Mouse (Mus musculus) bone marrow macrophage, adult 2 months (primary cell): Measurements from ENCODE around the gene Runx1. TPM values are rescaled to one million over a fixed set of nuclear protein-coding genes. Genes with fewer than 3 reads are reported as not detected.

Experiments
- H3K27ac ChIP-seq: 2 replicates; pipeline ENCODE4 v1.5.1; 2012; ENCODE audit warnings: low read depth, low read length; ENCODE audit not compliant: insufficient read depth
- H3K4me1 ChIP-seq: 2 replicates; pipeline ENCODE4 v1.6.1; 2012; ENCODE audit warnings: low read length; ENCODE audit not compliant: control insufficient read depth, insufficient read depth
- H3K4me3 ChIP-seq: 2 replicates; pipeline ENCODE4 v1.5.1; 2012; ENCODE audit warnings: mild to moderate bottlenecking, low read length, moderate library complexity; ENCODE audit not compliant: insufficient read depth
- CTCF ChIP-seq: IDR thresholded peaks from 2 replicates; pipeline ENCODE4 v1.5.1; 2012; ENCODE audit warnings: low read depth, mild to moderate bottlenecking, low read length, moderate library complexity
- POLR2A ChIP-seq: IDR thresholded peaks from 2 replicates; pipeline ENCODE4 v1.6.1; 2012; ENCODE audit warnings: mild to moderate bottlenecking, low read depth, low read length, borderline replicate concordance
- polyA plus RNA-seq: library from polyadenylated mRNA; stranded (reverse); fragments of >200 nt; gene quantifications from 2 replicates; pipeline ENCODE4 v1.2.4, GENCODE M21; 2012; ENCODE audit not compliant: missing spikeins, insufficient read depth, insufficient read length

Gene Runx1
- polyA plus RNA-seq, 1 experiment = 103 TPM

- no peak overlapping the region for H3K27ac ChIP-seq
- peaks cover 14% of the 10 kb centered on the region for H3K4me1 ChIP-seq
- no peak overlapping the region for H3K4me3 ChIP-seq
- no peak for TF ChIP-seq CTCF
- TF ChIP-seq POLR2A = no peak
Observed at GRCm38 (mm10) chr16:92757564-92757963, 68.4 kb downstream of the Runx1 start.

- Histone ChIP-seq H3K4me3 (no peak overlapping the region), H3K27ac (no peak overlapping the region), H3K4me1 (no peaks in the 10 kb centered on the region)
- TF ChIP-seq CTCF = no peak
- no peak for TF ChIP-seq POLR2A
Observed at GRCm38 (mm10) chr16:92753944-92754343, 72.0 kb downstream of the Runx1 start.

DNA sequence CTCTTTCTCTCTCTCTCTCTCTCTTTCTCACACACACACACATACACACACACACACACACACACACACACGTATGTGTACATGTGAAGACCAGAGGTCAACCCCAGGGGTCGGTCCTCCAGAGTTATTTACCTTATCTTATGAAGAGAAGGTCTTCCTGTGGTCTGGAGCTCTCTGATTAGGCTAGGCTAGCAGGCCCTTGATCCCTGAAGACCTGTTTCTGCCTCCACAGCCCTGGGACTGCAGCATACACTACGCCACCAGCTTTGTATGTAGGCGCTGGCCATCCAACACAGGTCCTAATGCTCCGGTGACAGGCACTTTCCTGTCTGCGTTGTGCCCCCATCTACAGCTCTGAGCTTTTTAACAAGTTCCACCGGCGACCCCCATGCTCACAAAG, 72.8 kb downstream of the Runx1 start:
- H3K4me3 ChIP-seq = no peak overlapping the region
- H3K27ac ChIP-seq = no peak overlapping the region
- no peak for TF ChIP-seq POLR2A
- no peak for TF ChIP-seq CTCF
- H3K4me1 ChIP-seq = no peaks in the 10 kb centered on the region

- no peak for TF ChIP-seq CTCF
- no peak for TF ChIP-seq POLR2A
- H3K27ac ChIP-seq = no peak overlapping the region
- H3K4me3 ChIP-seq = no peak overlapping the region
- H3K4me1 ChIP-seq = no peaks in the 10 kb centered on the region
Observed at GRCm38 (mm10) chr16:92748272-92748671, 77.7 kb downstream of the Runx1 start.

DNA sequence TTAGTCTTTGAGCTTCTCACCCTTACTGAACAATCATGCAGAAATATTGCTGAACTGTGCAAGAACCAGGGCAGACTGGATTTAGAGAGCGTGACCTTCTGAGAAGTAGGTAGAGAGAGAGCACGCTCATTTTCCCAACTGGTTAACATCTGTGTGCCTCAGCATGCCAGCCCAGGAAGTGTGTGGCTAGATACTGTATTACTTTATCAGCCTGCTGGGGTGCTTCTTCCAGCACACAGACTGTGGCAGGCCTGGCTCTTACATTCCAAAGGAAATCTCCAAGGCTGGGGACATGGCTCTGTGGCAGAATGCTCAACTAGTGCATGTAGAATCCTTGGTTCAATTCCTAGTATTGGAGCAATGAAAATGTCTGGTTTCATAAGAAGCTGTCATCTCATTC, 78.9 kb downstream of the Runx1 start:
- no peak overlapping the region for H3K4me3 ChIP-seq
- no peak overlapping the region for H3K27ac ChIP-seq
- H3K4me1 ChIP-seq = no peaks in the 10 kb centered on the region
- TF ChIP-seq POLR2A (no peak), CTCF (no peak)

DNA sequence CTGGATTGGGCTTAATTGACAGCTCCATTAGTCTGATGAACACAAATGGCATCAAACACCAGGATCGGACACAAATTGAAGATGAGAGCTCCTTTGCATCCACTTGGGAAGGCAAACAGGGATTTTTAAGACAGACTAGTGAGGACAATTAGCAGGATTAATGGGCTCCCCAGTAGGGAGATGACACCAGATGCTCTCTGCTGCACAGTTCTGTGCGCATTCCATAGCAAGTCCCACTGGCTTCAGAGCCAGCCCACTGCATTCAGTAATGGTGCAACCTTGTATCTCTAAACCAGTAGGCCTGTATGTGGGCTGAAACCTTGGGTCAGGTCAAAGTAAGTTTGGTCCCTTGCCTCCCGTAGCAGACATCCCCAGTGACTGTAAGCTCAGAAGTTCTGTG, 80.7 kb downstream of the Runx1 start:
- TF ChIP-seq CTCF (no peak), POLR2A (no peak)
- Histone ChIP-seq H3K4me3 (no peak overlapping the region), H3K27ac (no peak overlapping the region), H3K4me1 (peaks cover 10% of the 10 kb centered on the region)

- Histone ChIP-seq H3K4me1 (peaks cover 15% of the 10 kb centered on the region), H3K27ac (no peak overlapping the region), H3K4me3 (no peak overlapping the region)
- no peak for TF ChIP-seq CTCF
- no peak for TF ChIP-seq POLR2A
Observed at GRCm38 (mm10) chr16:92744172-92744777, 81.7 kb downstream of the Runx1 start.

- no peak overlapping the region for H3K4me3 ChIP-seq
- peaks cover 15% of the 10 kb centered on the region for H3K4me1 ChIP-seq
- no peak overlapping the region for H3K27ac ChIP-seq
- TF ChIP-seq CTCF (no peak), POLR2A (no peak)
Observed at GRCm38 (mm10) chr16:92743755-92744154, 82.2 kb downstream of the Runx1 start.

DNA sequence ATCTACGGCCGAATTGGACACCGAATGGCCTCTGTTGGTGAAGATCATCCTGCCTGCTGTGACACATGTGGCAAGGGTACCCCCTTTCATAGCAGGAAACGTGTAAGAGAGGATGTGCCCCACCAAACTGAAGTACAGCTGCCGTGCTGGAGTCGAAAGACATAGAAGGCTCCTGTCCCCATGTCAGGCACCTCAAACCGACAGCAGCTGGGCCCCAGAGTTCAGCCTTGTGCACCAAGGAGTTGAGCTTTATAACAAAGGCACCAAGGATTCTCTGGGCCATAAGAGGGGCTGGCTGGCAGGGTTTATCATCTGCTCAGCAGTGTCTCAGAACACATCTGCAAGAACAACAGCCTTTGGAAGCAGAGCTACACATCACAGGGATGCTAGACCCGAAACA, 84.6 kb downstream of the Runx1 start:
- Histone ChIP-seq H3K27ac (no peak overlapping the region), H3K4me3 (no peak overlapping the region), H3K4me1 (peaks cover 15% of the 10 kb centered on the region)
- TF ChIP-seq CTCF = no peak

- Histone ChIP-seq H3K4me1 (peaks cover 15% of the 10 kb centered on the region), H3K4me3 (no peak overlapping the region), H3K27ac (peak overlapping the region; percentile 13)
- TF ChIP-seq POLR2A (no peak), CTCF (no peak)
Observed at GRCm38 (mm10) chr16:92740541-92740940, 85.4 kb downstream of the Runx1 start.

GRCm38 (mm10) chr16:92739997-92740396, 86.0 kb downstream of the Runx1 start:
- Histone ChIP-seq H3K4me1 (peaks cover 18% of the 10 kb centered on the region), H3K4me3 (no peak overlapping the region), H3K27ac (peak overlapping the region; percentile 60)
- TF ChIP-seq CTCF = no peak
- no peak for TF ChIP-seq POLR2A
